Mouse (Mus musculus) hindbrain, embryonic 10.5 days (tissue): ENCODE measurements at regions not wholly inside any gene's neighbourhood (a gene's known extent, or its start where the extent isn't known, plus 50 kb on each side); places are given as distances from the start of the nearest gene placed in this dataset.

Experiments used
- DNase-seq: peaks from one replicate; pipeline ENCODE4 v3.0.0-alpha.2; 2017; ENCODE audit warnings: low spot score
- H3K27ac ChIP-seq: fragments of 300-500 bp; sonication (generic); 2 replicates; pipeline ENCODE4 v1.5.1; 2016; ENCODE audit warnings: mild to moderate bottlenecking, moderate library complexity
- H3K27me3 ChIP-seq: fragments of 300-500 bp; sonication (generic); 2 replicates; pipeline ENCODE4 v1.6.1; 2016; ENCODE audit warnings: mild to moderate bottlenecking; ENCODE audit not compliant: poor library complexity, insufficient read depth, severe bottlenecking
- H3K36me3 ChIP-seq: fragments of 300-500 bp; sonication (generic); 2 replicates; pipeline ENCODE4 v1.6.1; 2016; ENCODE audit warnings: mild to moderate bottlenecking, moderate library complexity
- H3K4me1 ChIP-seq: fragments of 300-500 bp; sonication (generic); replicated peaks from 2 replicates; pipeline ENCODE4 v1.6.1; 2016; ENCODE audit warnings: mild to moderate bottlenecking
- H3K4me3 ChIP-seq: fragments of 300-500 bp; sonication (generic); 2 replicates; pipeline ENCODE4 v1.5.1; 2016; ENCODE audit warnings: mild to moderate bottlenecking, moderate library complexity
- H3K9me3 ChIP-seq: fragments of 300-500 bp; sonication (generic); 2 replicates; pipeline ENCODE4 v1.6.1; 2016; ENCODE audit warnings: mild to moderate bottlenecking, moderate library complexity
- WGBS: fragments of 180-500 bp; shearing (Covaris S2); methylation state at CpG from one replicate; pipeline ENCODE4 v1.1.7; 2016; 5-methylcytosine and 5-hydroxymethylcytosine counted together

DNA sequence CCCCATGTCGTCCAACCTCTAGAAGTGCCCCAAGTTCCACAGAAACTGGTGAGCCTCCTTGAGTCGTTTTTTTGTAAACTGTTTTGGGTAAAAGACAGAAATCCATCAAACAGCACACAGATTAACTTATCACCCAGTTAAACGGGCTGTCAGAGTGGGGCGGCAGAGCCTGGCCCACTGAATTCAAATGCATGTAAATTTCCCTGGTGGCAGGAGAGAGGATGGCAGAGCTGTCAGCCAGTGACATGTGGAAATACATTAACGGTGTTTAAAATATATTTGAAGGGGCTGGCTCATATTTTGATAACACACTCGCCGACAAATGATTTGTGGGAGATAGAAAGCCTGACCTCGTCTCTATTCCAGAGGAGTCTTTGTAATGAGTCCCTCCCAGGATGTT, 252.5 kb upstream of the Mki67 start:
- no peaks in the 10 kb centered on the region for H3K36me3 ChIP-seq
- DNase-seq: no peak
- H3K27ac ChIP-seq: no peak overlapping the region
- peaks cover 16% of the 10 kb centered on the region for H3K4me1 ChIP-seq
- no peak overlapping the region for H3K4me3 ChIP-seq
- WGBS: 67% methylated on average over 8 of the region's 8 CpGs
- no peaks in the 10 kb centered on the region for H3K27me3 ChIP-seq
- H3K9me3 ChIP-seq: no peaks in the 10 kb centered on the region

DNA sequence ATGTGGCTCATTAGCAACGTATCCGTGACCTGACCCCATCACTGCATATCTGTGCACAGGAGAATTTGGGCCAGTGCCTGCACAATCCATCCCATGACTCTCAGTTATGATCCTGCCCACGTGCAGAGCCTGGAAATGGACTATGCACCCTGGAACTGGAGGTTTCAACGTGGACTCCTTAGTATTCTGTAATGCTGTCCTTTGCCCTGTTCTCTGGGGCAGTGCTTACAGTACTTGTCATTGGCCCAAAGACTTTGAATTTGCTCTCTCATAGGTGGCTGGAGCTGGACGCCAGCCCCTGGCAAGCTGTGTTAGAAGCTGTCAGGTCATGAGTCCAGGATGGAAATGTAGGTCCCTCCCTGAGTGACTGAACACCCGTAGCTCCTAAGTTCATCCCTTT, 269.9 kb upstream of the Mki67 start:
- Histone ChIP-seq H3K27ac (no peak overlapping the region; the same call in 1 of the 2 replicates), H3K36me3 (no peaks in the 10 kb centered on the region), H3K27me3 (0 out of 2 replicates have a peak, but pooled peaks cover 5% of the 10 kb centered on the region), H3K4me1 (0 out of 2 replicates have a peak, but pooled peaks cover 2% of the 10 kb centered on the region), H3K4me3 (no peak overlapping the region), H3K9me3 (no peaks in the 10 kb centered on the region)
- 76% methylated on average over 6 of the region's 6 CpGs for WGBS
- DNase-seq: no peak

DNA sequence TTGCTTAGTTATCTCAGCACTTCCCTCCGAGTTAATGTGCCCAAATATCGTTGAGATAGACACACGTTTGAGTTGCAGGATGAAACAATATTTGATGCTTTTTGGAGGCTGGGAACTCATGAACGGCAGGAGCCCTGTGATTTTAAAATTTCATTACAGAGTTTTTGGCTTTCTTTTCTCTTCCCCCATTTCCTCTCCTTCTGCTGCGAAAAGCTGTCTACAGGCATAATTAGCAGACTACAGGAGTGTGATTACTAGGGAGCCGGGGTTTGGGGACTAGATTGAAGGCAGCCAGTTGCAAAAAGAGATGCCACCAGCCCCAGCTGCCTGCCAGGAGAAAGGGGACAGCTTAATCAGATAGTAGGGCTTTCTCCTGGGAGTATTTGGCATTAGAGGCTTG, 274.2 kb upstream of the Mki67 start:
- H3K4me1 ChIP-seq: no peaks in the 10 kb centered on the region
- H3K4me3 ChIP-seq: no peak overlapping the region
- H3K36me3 ChIP-seq: no peaks in the 10 kb centered on the region
- no peak overlapping the region for H3K27ac ChIP-seq
- no peaks in the 10 kb centered on the region for H3K9me3 ChIP-seq
- WGBS: 73% methylated on average over 6 of the region's 6 CpGs
- 0 out of 2 replicates have a peak, but pooled peaks cover 7% of the 10 kb centered on the region for H3K27me3 ChIP-seq
- DNase-seq: no peak

DNA sequence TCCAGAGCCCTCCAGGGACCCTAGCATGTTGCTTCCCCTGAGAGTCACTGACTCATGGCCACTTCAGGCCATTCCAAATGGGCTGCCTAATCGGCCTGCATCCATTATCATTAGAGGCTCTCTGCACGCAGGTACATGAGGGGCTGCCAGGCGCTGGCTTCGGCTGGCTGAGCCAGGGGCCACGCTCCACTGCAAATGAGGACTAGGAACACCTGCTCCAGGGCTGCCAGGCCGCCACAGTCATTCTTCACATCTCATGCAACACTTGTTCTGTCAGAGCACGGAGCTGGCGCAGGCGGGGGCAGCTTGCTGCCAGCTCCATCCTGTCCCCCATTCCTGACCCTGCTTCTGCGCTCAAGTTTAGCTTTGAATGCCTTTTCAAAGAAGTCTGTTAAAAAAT, 280.7 kb upstream of the Mki67 start:
- H3K9me3 ChIP-seq: no peaks in the 10 kb centered on the region
- H3K36me3 ChIP-seq: no peaks in the 10 kb centered on the region
- no peak overlapping the region for H3K4me3 ChIP-seq
- DNase-seq: no peak
- H3K27ac ChIP-seq: no peak overlapping the region
- 75% methylated on average over 10 of the region's 10 CpGs for WGBS
- peaks cover 13% of the 10 kb centered on the region for H3K4me1 ChIP-seq
- H3K27me3 ChIP-seq: 0 out of 2 replicates have a peak, but pooled peaks cover 4% of the 10 kb centered on the region

DNA sequence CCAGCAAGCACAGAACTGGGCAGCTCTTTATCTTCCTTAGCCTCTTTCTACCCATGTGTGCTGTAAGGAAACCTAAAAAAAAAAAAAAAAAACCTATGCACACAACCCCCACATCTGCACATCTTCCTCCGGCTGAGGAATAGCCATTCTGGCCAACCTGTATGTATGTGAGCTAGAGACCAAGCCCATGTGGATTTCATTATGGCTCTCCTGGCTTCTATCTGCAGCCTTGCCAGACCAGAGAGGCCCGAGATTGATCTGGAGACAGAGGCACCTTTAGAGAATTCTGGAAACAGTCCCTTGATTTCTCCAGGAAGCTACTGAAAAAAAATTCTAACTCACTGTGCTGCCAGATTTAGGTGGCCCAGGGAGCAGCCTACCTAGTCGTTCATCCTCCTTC, 281.5 kb upstream of the Mki67 start:
- 74% methylated on average over 3 of the region's 3 CpGs for WGBS
- Histone ChIP-seq H3K4me1 (peaks cover 13% of the 10 kb centered on the region), H3K27ac (no peak overlapping the region), H3K4me3 (no peak overlapping the region), H3K27me3 (0 out of 2 replicates have a peak, but pooled peaks cover 3% of the 10 kb centered on the region), H3K36me3 (no peaks in the 10 kb centered on the region), H3K9me3 (no peaks in the 10 kb centered on the region)
- DNase-seq: no peak

DNA sequence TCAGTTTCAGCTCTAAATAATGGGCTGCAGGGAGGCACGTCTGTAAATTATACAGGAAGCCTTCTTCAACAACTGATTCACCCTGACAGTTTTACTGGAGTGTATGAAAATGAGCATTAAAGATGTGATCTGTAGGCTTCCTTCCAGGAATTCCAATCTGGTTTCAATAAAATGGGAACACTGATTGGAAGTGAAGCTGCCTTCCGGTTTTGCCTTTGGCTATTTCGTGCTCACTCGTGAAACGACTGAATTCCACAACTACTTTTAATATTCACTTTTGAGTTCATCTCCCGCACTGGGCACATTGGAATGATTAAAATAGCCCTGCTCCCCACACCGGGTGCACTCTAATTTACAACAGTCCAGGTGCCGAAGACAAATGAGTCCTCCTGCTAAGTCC, 286.2 kb upstream of the Mki67 start:
- Histone ChIP-seq H3K27me3 (no peaks in the 10 kb centered on the region), H3K4me1 (peaks cover 8% of the 10 kb centered on the region), H3K4me3 (no peak overlapping the region), H3K36me3 (no peaks in the 10 kb centered on the region), H3K9me3 (no peaks in the 10 kb centered on the region), H3K27ac (no peak overlapping the region)
- no peak for DNase-seq
- 72% methylated on average over 8 of the region's 8 CpGs for WGBS

DNA sequence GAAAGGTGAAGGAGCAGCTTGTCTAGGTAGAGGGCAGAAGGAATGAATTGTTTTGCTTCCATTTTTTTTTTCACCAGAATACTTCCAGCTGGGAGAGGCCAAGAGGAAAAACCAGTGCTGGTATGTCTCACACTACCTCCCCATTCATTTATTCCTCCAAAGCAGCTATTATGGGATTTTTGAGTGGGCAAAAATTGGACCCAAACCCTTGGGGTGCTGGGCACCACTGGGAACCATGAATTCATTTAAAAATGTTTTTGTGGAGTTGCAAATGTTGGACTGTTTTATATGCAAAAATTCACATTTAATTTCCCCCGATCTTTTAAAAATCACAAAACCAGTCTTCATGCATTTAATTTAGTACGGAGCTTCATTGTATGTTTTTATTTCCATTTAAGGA, 287.1 kb upstream of the Mki67 start:
- H3K4me1 ChIP-seq: peaks cover 7% of the 10 kb centered on the region
- DNase-seq: no peak
- no peaks in the 10 kb centered on the region for H3K36me3 ChIP-seq
- no peaks in the 10 kb centered on the region for H3K9me3 ChIP-seq
- peaks cover 4% of the 10 kb centered on the region; the same call in 1 of the 2 replicates for H3K27me3 ChIP-seq
- WGBS: 89% methylated on average over 2 of the region's 2 CpGs
- no peak overlapping the region for H3K4me3 ChIP-seq
- H3K27ac ChIP-seq: no peak overlapping the region

DNA sequence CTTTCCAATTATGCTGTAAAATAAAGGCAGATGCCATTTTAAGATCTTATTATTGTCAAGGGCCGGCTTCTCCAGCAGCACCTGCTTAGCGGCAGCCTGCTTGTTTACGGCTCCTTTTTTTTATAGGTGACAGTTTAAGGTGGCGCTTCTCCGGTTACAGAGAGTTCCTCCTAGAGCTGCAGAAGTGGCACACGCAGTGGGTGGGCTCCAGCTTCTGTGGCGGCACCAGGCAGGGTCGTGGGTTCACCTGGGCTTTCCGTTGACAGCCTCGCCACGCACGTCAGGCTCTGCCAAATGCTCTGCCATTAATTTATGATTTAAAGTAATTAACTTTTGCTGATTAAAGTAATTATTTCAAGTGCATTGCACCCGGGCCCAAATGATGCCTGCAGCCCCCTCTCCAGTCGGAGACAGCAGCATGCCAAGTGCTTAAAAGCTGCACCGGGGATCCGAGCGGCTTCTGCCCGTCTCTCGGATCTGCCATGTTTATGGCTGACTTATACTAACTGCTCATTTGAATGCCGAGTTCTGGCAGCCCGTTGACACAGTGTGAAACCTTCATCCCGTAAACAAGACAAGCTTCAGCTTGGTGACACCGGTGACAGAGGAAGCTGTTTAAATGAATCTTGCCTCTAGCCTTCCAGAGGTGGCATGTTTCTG, 291.8 kb upstream of the Mki67 start:
- Histone ChIP-seq H3K36me3 (no peaks in the 10 kb centered on the region), H3K27me3 (peaks cover 12% of the 10 kb centered on the region), H3K9me3 (no peaks in the 10 kb centered on the region), H3K4me3 (no peak overlapping the region), H3K4me1 (0 out of 2 replicates have a peak, but pooled peaks cover 5% of the 10 kb centered on the region), H3K27ac (no peak overlapping the region)
- 43% methylated on average over 23 of the region's 23 CpGs for WGBS
- DNase-seq: no peak

DNA sequence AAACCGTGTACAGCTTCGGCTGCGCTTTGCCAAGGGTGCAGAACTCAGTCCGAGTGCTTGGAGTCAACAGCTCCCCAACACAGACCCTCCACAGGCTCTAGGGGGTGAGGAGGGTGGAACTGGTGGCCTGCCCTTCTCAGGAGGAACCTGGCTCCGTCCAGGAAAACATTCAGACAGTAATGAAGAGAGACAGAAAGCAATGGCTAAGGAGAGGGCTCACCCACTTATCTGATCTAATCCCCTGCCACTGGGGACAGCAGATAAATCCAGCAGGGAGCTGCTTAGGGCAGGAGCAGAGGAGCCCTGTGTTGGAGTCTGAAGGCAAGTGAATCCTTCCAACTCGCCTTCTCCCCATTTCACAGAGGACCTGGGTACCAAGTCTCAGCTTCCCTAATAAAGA, 292.3 kb upstream of the Mki67 start:
- no peak for DNase-seq
- Histone ChIP-seq H3K4me3 (no peak overlapping the region), H3K9me3 (no peaks in the 10 kb centered on the region), H3K36me3 (no peaks in the 10 kb centered on the region), H3K27ac (no peak overlapping the region), H3K4me1 (0 out of 2 replicates have a peak, but pooled peaks cover 5% of the 10 kb centered on the region), H3K27me3 (peaks cover 12% of the 10 kb centered on the region)
- 52% methylated on average over 6 of the region's 6 CpGs for WGBS

DNA sequence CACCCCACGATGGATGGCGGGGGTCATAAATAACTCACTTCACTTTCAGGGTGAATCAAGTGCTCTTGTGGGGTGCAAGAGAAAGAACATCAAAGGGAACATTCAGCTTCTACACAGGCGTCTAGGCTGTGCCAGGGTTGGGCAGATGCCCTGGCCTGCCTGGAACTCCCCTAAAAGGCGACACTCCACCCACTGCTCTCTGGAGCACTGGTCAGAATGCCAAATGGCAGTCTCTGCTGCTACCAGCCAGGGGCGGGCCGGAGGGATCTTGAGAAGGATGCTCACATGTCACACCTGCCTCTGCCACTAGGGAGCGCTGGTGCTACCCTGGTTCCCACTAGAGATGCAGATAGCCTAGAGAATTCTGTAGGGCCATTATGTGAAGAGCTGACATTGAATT, 293.9 kb upstream of the Mki67 start:
- Histone ChIP-seq H3K4me1 (0 out of 2 replicates have a peak, but pooled peaks cover 9% of the 10 kb centered on the region), H3K27ac (no peak overlapping the region), H3K27me3 (peaks cover 12% of the 10 kb centered on the region), H3K4me3 (no peak overlapping the region), H3K9me3 (no peaks in the 10 kb centered on the region), H3K36me3 (no peaks in the 10 kb centered on the region)
- DNase-seq: peak; percentile 36
- WGBS: 66% methylated on average over 7 of the region's 7 CpGs

DNA sequence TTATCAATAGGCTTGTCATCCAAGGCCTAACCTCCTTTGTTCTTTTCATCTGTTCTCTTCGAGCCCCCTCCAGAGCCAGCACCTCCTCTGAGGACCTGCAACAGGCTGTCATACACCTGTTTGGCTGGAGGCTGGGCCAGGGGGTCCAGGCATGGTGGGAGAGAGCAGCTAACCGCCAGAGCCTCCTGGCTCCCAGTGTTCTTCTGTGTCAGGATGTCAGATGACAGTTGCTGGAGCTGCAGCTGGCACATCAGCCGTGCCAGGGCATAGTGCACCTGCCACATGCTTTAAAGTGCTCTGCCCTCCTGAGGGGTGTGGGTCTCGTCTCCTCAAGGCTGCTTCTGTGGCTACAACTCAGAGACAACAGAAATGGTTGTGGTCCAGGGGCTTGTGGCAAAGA, 298.5 kb upstream of the Mki67 start:
- H3K4me1 ChIP-seq: peaks cover 15% of the 10 kb centered on the region
- H3K27me3 ChIP-seq: no peaks in the 10 kb centered on the region; the same call in 1 of the 2 replicates
- WGBS: 51% methylated on average over 4 of the region's 4 CpGs
- no peak for DNase-seq
- peak overlapping the region; percentile 29; the same call in 1 of the 2 replicates for H3K27ac ChIP-seq
- H3K4me3 ChIP-seq: no peak overlapping the region
- no peaks in the 10 kb centered on the region for H3K9me3 ChIP-seq
- H3K36me3 ChIP-seq: no peaks in the 10 kb centered on the region

DNA sequence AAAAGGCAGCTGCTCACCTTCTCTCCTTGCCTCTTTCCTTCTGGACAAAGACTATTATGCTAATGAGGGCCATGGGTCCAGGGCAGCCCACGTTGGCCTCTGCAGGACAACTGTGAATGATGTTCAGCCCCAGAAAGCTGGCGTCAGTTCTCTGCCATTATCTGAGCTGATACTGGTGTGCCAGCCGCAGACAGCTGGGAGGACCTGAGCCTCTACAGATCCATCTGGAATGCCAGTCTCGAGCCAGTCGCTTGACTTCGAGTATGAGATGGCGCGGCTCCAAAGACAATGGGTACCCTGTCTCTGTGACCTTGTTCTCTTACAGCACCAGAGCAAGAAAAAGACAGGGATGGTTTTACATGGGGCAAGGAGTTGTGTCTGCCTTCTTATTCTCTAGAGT, 300.8 kb upstream of the Mki67 start:
- Histone ChIP-seq H3K27ac (peak overlapping the region; percentile 53), H3K36me3 (no peaks in the 10 kb centered on the region), H3K27me3 (no peaks in the 10 kb centered on the region; the same call in 1 of the 2 replicates), H3K4me1 (peaks cover 18% of the 10 kb centered on the region), H3K4me3 (no peak overlapping the region), H3K9me3 (no peaks in the 10 kb centered on the region)
- 76% methylated on average over 8 of the region's 8 CpGs for WGBS
- DNase-seq: no peak

DNA sequence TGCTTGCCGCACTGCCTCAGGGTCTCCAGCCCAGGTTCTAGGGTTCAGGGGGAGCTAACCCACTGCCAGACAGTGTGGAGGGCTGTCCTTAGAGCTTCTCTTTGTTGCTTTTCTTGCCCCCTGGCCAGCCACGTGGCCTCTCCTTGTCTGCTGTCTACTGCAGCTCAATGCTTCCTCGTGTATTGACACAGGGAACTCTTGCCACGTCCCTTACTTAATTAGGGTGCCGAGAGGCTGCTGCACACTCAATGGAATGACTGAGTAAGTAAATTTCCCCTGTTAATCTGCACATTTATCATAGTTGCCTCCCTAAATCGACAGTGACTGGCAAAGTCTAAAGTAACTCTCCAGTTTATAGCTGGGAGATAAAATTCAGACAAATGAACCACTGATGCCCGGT, 304.4 kb upstream of the Mki67 start:
- Histone ChIP-seq H3K4me3 (no peak overlapping the region), H3K4me1 (peaks cover 26% of the 10 kb centered on the region), H3K36me3 (no peaks in the 10 kb centered on the region), H3K27me3 (peaks cover 6% of the 10 kb centered on the region), H3K27ac (peak overlapping the region; percentile 19; the same call in 1 of the 2 replicates), H3K9me3 (no peaks in the 10 kb centered on the region)
- DNase-seq: no peak
- WGBS: 73% methylated on average over 7 of the region's 7 CpGs
